Mouse (Mus musculus): ENCODE data around the gene Spry2.

- TF ChIP-seq CTCF (IDR thresholded peaks at IDR 0.05; ENCODE audit: low read depth) (peak; percentile 65), EP300 (IDR thresholded peaks at IDR 0.05; ENCODE audit: low read depth) (no peak)
Observed at GRCm38 (mm10) chr14:105898266-105899111, 1.9 kb upstream of the Spry2 start.

Measured in liver, embryonic 14.5 days (tissue).